Comparison of ENCODE assay signal across 9 mouse cellular contexts in genomic region chr15:97606630-97607381, GRCm38 (mm10).
A peak's percentile ranks its signal among the peaks of the same experiment; 100 is the strongest.
DNase-seq lines count a peak whose midpoint lies in the region; ATAC-seq and TF ChIP-seq lines count a peak whose summit lies in the region.
"Had no signal": no experiment of that assay in that cellular context is flagged by ENCODE, and none has a peak within 500 bp of the region (broad histone marks: within the 10 kb centered on the region; RNA-seq: fewer than 3 reads in every experiment).

No protein-coding gene starts in this region.

- H3K9ac ChIP-seq in forebrain, embryonic 12.5 days = peak overlapping the region; percentile 46
- H3K9ac ChIP-seq in intestine, embryonic 14.5 days (ENCODE audit: low read length) = peak overlapping the region; percentile 22
- peak overlapping the region; percentile 68 for H3K9ac ChIP-seq in midbrain, embryonic 16.5 days (ENCODE audit: low read depth, low read length)

- intact Hi-C loops in gastrocnemius, postnatal 14 days (cut with DNase I; ENCODE audit: low total_unique reads) = no loop called here
- intact Hi-C loops in gastrocnemius, postnatal 36 days (cut with DNase I) = no loop called here

- peak overlapping the region; percentile 89 for H3K27ac ChIP-seq in forebrain, embryonic 12.5 days
- H3K27ac ChIP-seq in intestine, embryonic 14.5 days (ENCODE audit: low read depth) = no peak overlapping the region; the same call in 1 of the 2 replicates
- peak overlapping the region; percentile 76 for H3K27ac ChIP-seq in limb, embryonic 10.5 days
- peak overlapping the region; percentile 98 for H3K27ac ChIP-seq in midbrain, embryonic 16.5 days (ENCODE audit: low read length)
- no peak overlapping the region; the same call in 1 of the 2 replicates for H3K27ac ChIP-seq in testis, adult 2 months (ENCODE audit: control insufficient read depth, insufficient read depth, low read depth, low read length)

- peak; percentile 83 for ATAC-seq in forebrain, embryonic 12.5 days (ENCODE audit: low FRiP score)
- ATAC-seq in intestine, embryonic 14.5 days (replicated peaks; ENCODE audit: low FRiP score, low TSS enrichment, low read depth) = peak; percentile 85
- ATAC-seq in midbrain, embryonic 16.5 days = peak; percentile 91

- peak overlapping the region; percentile 51 for H3K4me2 ChIP-seq in forebrain, embryonic 12.5 days
- H3K4me2 ChIP-seq in intestine, embryonic 14.5 days (ENCODE audit: low read length) = peak overlapping the region; percentile 53
- peak overlapping the region; percentile 68 for H3K4me2 ChIP-seq in midbrain, embryonic 16.5 days (ENCODE audit: low read length)

- peak overlapping the region; percentile 31 for H3K4me3 ChIP-seq in forebrain, embryonic 12.5 days (replicated peaks)
- peak overlapping the region; percentile 25 for H3K4me3 ChIP-seq in intestine, embryonic 14.5 days (ENCODE audit: low read depth, low read length)
- peak overlapping the region; percentile 51 for H3K4me3 ChIP-seq in limb, embryonic 10.5 days
- H3K4me3 ChIP-seq in midbrain, embryonic 16.5 days (ENCODE audit: low read depth, low read length) = peak overlapping the region; percentile 40
- H3K4me3 ChIP-seq in testis, adult 2 months (ENCODE audit: control insufficient read depth, low read depth, low read length) = peak overlapping the region; percentile 83
- H3K4me3 ChIP-seq: megakaryocyte, embryonic 14.5 days had no signal

- peaks cover 27% of the 10 kb centered on the region for H3K4me1 ChIP-seq in forebrain, embryonic 12.5 days
- peaks cover 7% of the 10 kb centered on the region for H3K4me1 ChIP-seq in intestine, embryonic 14.5 days (replicated peaks; ENCODE audit: control insufficient read depth, insufficient read depth, low read length)
- H3K4me1 ChIP-seq in limb, embryonic 10.5 days = peaks cover 12% of the 10 kb centered on the region
- peaks cover 26% of the 10 kb centered on the region for H3K4me1 ChIP-seq in midbrain, embryonic 16.5 days (ENCODE audit: control insufficient read depth, insufficient read depth, low read length)
- peaks cover 16% of the 10 kb centered on the region for H3K4me1 ChIP-seq in testis, adult 2 months (ENCODE audit: control insufficient read depth, insufficient read depth, low read length)
- H3K4me1 ChIP-seq: megakaryocyte, embryonic 14.5 days had no signal

- DNase-seq in gastrocnemius, postnatal 14 days = peak; percentile 15
- no peak for DNase-seq in gastrocnemius, postnatal 36 days
- DNase-seq in brain, embryonic 14.5 days (ENCODE audit: low read depth) = peak; percentile 96
- peak; percentile 73 for DNase-seq in intestine, embryonic 14.5 days (ENCODE audit: low spot score)
- DNase-seq in limb, embryonic 10.5 days (ENCODE audit: low spot score) = peak; percentile 72

- WGBS in forebrain, embryonic 12.5 days = 2% methylated on average over 25 of the region's 25 CpGs
- 12% methylated on average over 25 of the region's 25 CpGs for WGBS in intestine, embryonic 14.5 days
- 17% methylated on average over 25 of the region's 25 CpGs for WGBS in limb, embryonic 10.5 days
- 1% methylated on average over 25 of the region's 25 CpGs for WGBS in midbrain, embryonic 16.5 days

- H3K36me3 ChIP-seq in forebrain, embryonic 12.5 days (replicated peaks) = no peaks in the 10 kb centered on the region
- no peaks in the 10 kb centered on the region for H3K36me3 ChIP-seq in intestine, embryonic 14.5 days (ENCODE audit: control insufficient read depth, insufficient read depth, low read length)
- H3K36me3 ChIP-seq in limb, embryonic 10.5 days = no peaks in the 10 kb centered on the region
- no peaks in the 10 kb centered on the region for H3K36me3 ChIP-seq in midbrain, embryonic 16.5 days (ENCODE audit: control insufficient read depth, insufficient read depth, low read length)
- H3K36me3 ChIP-seq in testis, adult 2 months (ENCODE audit: control insufficient read depth, insufficient read depth, low read length) = no peaks in the 10 kb centered on the region

- no peak for TF ChIP-seq CTCF in brain, embryonic 14.5 days (IDR thresholded peaks at IDR 0.05; ENCODE audit: borderline replicate concordance, extremely low read depth, insufficient read depth, insufficient read length)
- no peak for TF ChIP-seq CTCF in testis, adult 2 months (IDR thresholded peaks at IDR 0.05; ENCODE audit: control insufficient read depth, insufficient read depth, insufficient replicate concordance, low read depth, low read length)

- H3K27me3 ChIP-seq in forebrain, embryonic 12.5 days = peaks cover 47% of the 10 kb centered on the region
- H3K27me3 ChIP-seq in intestine, embryonic 14.5 days (replicated peaks; ENCODE audit: control insufficient read depth, insufficient read depth, low read length) = no peaks in the 10 kb centered on the region
- H3K27me3 ChIP-seq in limb, embryonic 10.5 days (ENCODE audit: low read depth, poor library complexity, severe bottlenecking) = no peaks in the 10 kb centered on the region
- H3K27me3 ChIP-seq in midbrain, embryonic 16.5 days (ENCODE audit: control insufficient read depth, insufficient read depth, low read depth, low read length) = no peaks in the 10 kb centered on the region
- no peaks in the 10 kb centered on the region for H3K27me3 ChIP-seq in testis, adult 2 months (ENCODE audit: control insufficient read depth, insufficient read depth, low read length)

- H3K9me3 ChIP-seq in forebrain, embryonic 12.5 days = no peaks in the 10 kb centered on the region
- no peaks in the 10 kb centered on the region for H3K9me3 ChIP-seq in intestine, embryonic 14.5 days (ENCODE audit: control insufficient read depth, low read length)
- no peaks in the 10 kb centered on the region for H3K9me3 ChIP-seq in limb, embryonic 10.5 days (replicated peaks)
- H3K9me3 ChIP-seq in midbrain, embryonic 16.5 days (replicated peaks; ENCODE audit: control insufficient read depth, low read length, poor library complexity, severe bottlenecking) = no peaks in the 10 kb centered on the region

- peak; percentile 40; the same call in 1 of the 2 replicates for TF ChIP-seq POLR2A in brain, embryonic 14.5 days (IDR thresholded peaks at IDR 0.05; ENCODE audit: borderline replicate concordance, extremely low read depth, insufficient read depth, insufficient read length, poor library complexity, severe bottlenecking)
- no peak for TF ChIP-seq POLR2A in testis, adult 2 months (IDR thresholded peaks at IDR 0.05; ENCODE audit: control insufficient read depth, low read depth, low read length)

Comparison
In these comparisons a context has a peak if more than half of its experiments do, and no peak if none do; other contexts are left out.
1. DNase-seq: peak in gastrocnemius, postnatal 14 days (single experiment), brain, embryonic 14.5 days (single experiment), intestine, embryonic 14.5 days (single experiment) and limb, embryonic 10.5 days (single experiment); none in gastrocnemius, postnatal 36 days (0 of 2).
2. H3K27ac ChIP-seq: peak in forebrain, embryonic 12.5 days (single experiment), limb, embryonic 10.5 days (single experiment) and midbrain, embryonic 16.5 days (single experiment); none in intestine, embryonic 14.5 days (single experiment) and testis, adult 2 months (single experiment).
3. H3K4me3 ChIP-seq: peak in every context shown above with its lines; median percentile 83 in testis, adult 2 months; 51 in limb, embryonic 10.5 days; 40 in midbrain, embryonic 16.5 days; 31 in forebrain, embryonic 12.5 days; 25 in intestine, embryonic 14.5 days.
4. Peak in every context shown above with its lines, with median percentiles within 50 percentile points of each other: ATAC-seq, H3K4me2 ChIP-seq and H3K9ac ChIP-seq.